Mouse (Mus musculus): ENCODE measurements around the gene Pik3cd.

DNA sequence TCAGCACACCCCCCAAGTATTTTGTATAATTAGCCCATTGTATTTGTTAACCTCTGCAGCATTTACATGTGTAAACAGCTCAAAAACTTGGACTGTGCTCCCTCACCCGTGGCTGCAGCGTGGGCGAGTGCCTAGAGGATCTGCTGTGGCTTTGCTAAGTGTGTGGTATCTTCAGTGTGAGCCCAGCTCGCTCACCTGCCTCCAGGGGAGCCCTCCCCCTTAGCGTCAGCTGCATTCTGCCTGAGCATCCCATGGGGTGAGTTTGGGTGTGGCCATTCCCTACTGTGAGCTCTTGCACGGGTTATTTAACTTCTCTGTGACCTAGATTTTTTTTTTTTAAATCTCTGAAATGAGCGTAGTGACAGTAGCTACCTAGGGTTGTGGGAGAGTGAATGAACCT is 100.1 kb downstream of the Pik3cd start:
- TF ChIP-seq CTCF (IDR thresholded peaks at IDR 0.05; ENCODE audit: borderline replicate concordance, insufficient read depth, low read length), result no peak
- TF ChIP-seq POLR2A (IDR thresholded peaks at IDR 0.05; ENCODE audit: low read depth, low read length), result no peak

All from embryonic fibroblast, embryonic 13.5 days (primary cell).